Mouse (Mus musculus): Measurements from ENCODE around the gene Siva1. TPM values are rescaled to one million over a fixed set of nuclear protein-coding genes. Genes with fewer than 3 reads are reported as not detected.

Gene Siva1
- polyA plus RNA-seq (2017; shearing (Covaris generic)) = 10 to 100 TPM; 30.9 to 37.1 TPM

GRCm38 (mm10) chr12:112644180-112644854 lies at the start of gene Siva1:
TSS of gene Siva1 (plus strand) at chr12:112644679.
- ATAC-seq = peak; percentile 86

GRCm38 (mm10) chr12:112594989-112595388 lies 49.5 kb upstream of the Siva1 start:
- no peak for ATAC-seq

DNA sequence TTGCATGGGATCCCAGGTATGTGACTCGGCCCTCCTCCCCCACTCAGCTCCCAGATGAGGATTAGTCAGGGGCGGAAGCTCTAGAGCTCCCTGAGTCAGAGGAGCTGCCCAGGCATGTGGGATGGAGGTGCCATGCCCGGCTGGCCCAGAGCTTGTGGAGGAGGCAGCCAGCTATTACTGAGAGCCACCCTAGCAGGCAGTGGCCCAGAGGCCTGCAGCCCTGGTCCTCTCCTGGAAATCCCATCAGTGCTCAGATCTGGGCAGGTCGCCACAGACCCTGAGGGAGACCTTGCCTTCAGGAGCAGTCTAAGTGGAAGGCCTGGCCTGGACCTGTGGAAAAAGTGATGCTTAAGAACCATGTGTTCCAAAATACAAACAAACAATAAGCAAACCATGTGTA lies 48.9 kb upstream of the Siva1 start:
- no peak for ATAC-seq

DNA sequence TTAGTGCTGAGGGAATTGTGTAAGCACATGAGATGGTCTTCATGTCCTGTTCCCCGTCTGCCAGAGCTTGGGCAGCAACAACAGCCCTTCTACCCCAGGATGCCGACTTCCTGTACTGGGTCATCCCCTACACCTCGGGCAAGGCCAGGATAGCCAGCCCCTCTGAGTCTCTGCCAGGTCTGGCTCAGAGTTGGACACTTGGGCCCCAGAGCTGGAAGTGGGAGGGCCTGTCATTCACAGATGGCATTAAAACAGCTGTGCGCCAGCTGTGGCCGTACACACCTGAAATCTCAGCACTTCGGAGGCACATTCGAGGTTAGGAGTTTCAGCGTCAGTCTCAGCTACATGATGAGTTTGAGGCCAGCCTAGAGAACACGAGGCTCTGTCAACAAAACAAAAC lies 48.0 kb upstream of the Siva1 start:
- no peak for ATAC-seq

DNA sequence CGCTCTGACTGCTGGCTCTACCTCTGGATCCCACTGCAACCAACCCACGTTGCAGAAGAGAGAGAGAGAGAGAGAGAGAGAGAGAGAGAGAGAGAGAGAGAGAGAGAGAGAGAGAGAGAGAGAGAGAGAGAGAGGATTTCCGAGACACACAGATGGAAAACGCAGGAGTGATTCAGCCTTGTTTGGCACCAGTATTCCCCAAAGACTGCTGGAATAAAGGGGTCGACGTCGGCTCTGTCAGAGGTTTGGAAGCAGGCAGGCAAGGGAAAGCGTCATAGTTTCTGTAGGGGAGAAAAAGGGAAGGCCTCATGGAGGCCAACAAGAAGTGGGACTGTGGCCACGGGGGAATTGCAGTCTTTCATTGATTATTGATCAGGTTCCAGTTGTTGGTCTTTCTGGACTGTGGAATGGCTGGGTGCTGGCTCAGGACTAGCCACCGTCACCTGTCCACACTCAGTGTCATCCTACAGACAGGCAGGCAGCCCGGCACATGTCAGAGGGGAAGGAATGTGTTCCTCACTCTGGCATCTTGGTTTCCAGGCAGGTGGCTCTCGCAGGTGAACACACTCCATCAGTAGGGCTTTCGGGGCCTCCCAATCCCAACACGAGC lies 47.5 kb upstream of the Siva1 start:
- ATAC-seq = no peak

DNA sequence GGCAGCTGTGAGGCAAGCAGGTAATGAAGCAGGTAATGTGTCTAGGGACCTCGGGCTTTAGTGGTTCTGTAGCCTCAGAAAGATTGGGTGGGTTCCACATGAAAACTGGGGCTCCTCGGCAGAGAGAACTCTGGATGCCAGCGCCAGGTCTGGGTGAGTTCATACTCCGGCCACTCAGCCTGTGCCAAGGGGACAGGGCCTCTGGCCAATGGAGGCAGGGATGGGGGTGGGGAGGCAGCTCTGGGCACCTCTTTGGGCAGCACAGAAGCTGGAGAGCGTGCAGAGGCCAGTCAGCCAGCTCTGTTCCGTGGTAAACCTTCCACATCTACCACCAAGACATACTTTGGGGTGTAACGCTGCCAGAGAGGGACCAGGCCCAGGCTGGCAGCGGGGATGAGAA lies 46.9 kb upstream of the Siva1 start:
- no peak for ATAC-seq

- ATAC-seq = no peak
Observed at GRCm38 (mm10) chr12:112599198-112599597, 45.3 kb upstream of the Siva1 start.

DNA sequence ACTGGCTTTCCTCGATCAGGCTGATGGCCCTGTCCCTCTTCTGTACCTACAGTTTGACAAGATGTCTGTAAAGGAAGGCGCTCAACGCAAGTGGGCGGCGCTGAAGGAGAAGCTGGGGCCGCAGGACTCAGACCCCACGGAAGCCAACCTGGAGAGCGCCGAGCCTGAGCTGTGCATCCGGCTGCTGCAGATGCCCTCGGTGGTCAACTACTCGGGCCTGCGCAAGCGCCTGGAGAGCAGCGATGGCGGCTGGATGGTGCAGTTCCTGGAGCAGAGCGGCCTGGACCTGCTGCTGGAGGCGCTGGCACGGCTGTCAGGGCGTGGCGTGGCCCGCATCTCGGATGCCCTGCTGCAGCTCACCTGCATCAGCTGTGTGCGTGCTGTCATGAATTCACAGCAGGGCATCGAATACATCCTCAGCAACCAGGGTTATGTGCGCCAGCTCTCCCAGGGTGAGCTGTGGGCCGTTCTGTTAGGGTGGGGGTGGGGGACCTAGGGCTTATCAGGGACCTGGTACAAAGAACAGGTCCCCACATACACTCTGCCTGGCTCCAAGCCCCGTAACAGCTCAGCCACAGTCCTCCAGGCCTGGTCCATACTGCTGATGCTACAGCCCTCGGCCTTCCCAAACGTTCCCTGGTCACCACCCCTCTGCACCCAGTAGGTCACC lies 44.4 kb upstream of the Siva1 start:
- ATAC-seq = no peak

DNA sequence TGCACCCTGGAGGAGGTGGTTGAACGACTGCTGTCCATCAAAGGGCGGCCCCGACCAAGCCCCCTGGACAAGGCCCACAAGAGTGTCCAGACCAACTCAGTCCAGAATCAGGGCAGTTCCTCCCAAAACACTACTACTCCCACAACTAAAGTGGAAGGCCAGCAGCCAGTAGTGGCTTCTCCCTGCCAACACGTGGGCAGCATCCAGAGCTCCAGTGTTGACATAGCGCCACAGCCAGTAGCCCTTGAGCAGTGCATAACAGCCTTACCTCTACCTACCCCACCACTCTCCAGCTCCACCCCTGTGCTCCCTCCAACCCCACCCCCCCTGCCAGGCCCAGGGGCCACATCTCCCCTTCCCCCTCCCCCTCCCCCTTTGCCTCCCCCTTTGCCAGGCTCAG lies 40.5 kb upstream of the Siva1 start:
- ATAC-seq = no peak

GRCm38 (mm10) chr12:112604709-112605649 lies 39.5 kb upstream of the Siva1 start:
- no peak for ATAC-seq

DNA sequence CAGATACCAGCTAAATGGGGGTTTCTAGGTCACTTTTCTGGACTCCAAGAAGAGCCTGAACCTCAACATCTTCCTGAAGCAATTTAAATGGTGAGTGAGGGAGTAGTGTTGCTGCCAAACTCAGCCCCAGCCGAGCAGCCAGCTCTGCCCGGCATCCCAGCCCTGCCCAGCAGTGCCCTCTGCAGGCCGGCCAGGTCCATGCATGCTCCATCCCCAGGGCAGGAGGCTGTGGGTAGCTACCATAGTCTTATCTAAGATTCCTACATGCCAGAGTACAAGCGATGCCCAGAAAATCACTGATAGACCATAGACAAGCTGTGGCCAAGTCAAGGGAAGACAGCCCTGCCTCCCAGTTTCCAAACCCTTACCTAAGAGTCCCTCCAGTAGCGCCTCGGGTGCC lies 38.7 kb upstream of the Siva1 start:
- ATAC-seq = peak; percentile 89

- no peak for ATAC-seq
Observed at GRCm38 (mm10) chr12:112606998-112607397, 37.5 kb upstream of the Siva1 start.

DNA sequence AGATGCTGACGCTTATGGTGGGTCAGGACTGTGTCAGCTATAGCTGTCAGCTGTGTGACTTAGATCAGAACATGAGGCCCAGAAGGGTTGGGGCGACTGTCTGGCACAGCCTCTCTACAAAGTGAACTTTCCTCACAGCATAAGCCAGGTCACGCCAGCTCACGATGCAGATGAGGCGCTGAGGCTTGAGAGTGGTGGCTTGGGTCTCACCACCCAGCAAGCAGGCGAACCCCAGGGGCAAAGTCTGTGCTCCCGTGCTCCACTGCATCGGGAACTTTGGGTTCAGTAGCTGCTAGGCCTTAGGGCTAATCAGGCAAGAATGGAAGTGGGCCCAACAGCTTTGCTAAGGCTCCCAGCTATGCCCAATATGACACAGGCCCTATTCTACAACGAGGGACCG lies 35.4 kb upstream of the Siva1 start:
- ATAC-seq = no peak

- no peak for ATAC-seq
Observed at GRCm38 (mm10) chr12:112616668-112617067, 27.8 kb upstream of the Siva1 start.

DNA sequence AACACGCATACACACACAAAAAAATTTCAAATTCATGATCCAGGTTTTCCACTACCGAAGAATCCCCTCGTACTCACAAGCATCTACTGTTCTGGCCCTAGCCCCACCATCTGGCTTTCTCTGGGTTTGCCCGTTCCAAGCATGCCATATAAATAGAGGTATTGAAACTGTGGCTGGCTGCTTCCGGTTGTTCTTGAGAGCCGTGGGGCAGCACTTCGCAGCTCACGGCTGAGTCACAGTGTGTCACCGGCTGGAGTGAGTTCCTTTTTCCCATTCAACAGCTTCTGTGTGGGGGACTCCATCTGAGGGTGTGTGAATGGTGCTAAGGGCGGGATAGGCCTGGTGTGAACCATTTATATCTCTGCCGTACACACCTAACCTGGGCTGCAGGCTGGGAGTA lies 27.3 kb upstream of the Siva1 start:
- peak; percentile 44 for ATAC-seq

- ATAC-seq = peak; percentile 61
Observed at GRCm38 (mm10) chr12:112617898-112618380, 26.5 kb upstream of the Siva1 start.

GRCm38 (mm10) chr12:112618981-112619685 lies 25.3 kb upstream of the Siva1 start:
- ATAC-seq = peak; percentile 63

DNA sequence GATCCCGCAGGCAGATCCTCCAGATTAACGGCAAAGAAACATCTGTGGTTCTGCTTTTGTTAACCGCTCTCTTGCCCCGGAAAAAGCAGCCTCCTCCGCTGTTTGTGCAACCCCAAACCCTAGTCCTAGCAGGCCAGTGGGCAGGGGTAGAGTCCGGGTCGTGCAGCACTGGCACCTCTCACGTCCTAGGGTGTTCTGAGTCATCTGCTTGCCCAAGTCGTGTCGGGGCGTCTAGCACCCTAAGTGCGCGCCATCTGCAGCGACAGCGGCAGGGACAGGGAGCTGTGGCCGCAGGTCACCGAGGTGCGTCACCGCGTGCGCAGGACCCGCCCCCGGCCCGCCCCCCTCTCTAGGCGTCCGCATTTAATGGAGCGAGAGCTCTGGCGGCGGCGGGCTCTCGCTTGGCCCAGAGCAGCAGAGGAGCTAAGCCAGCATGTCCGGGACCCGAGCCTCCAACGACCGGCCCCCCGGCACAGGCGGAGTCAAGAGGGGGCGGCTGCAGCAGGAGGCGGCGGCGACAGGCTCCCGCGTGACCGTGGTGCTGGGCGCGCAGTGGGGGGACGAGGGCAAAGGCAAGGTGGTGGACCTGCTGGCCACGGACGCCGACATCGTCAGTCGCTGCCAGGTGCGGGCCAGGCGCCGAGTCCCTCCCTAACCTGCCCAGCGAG lies 24.7 kb upstream of the Siva1 start, which contains the start of gene Adssl1:
TSS of gene Adssl1 (plus strand) at position 360 of the 668 bp plus-strand sequence.
- ATAC-seq = peak; percentile 36

DNA sequence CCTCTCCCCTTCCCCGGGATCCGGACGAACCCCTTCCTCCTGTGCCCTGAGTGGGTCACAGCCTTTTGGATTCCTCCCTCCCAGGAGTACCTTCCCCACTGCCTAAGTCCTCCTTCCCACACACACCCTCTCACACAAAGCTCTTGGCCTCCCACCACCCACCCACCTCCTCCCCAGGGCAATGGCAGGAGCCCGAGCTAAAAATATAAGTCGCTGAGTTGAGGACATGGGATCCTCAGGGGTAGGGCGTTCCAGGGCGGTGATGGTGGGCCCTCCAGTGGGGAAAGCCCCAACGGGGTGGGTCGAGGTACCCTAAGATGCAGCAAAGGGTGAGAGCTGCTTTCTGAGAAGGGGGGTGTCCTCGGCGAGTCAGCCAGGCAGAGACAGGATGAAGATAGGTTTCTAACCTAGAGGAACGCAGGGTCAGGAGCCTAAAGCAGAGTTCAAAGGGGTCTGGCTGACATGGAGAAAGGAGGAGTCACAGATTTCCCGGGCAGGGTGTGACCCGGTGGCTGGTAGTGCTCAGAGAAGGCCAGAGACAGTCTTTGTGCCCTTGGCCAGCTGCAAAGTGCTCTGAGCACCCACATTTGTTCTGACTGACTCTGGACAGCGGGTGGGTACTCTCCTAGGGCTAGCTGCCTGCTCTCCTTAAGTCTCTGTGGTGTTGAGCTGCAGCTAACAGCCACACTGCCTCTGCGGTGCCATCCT lies 24.0 kb upstream of the Siva1 start:
- ATAC-seq = peak; percentile 12

- no peak for ATAC-seq
Observed at GRCm38 (mm10) chr12:112621900-112622299, 22.6 kb upstream of the Siva1 start.

DNA sequence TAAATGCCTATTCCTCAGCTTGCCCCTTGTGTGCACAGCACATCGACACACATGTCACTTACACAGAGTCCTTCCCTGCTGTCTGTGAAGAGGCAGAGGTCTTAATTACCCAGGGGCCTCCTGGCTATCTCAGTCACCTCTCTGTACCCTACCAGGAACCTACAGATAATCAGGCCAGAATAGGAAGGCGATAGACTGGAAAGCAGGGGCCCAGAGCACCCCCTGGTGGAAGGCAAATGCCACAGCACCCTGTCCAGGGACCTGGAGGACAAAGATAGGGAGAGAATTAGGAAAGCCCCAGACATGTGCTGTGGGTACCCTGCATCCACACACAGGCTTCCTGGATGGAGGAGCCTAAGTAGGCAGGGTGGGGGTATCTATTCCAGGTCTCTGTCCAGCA lies 20.7 kb upstream of the Siva1 start:
- ATAC-seq = peak; percentile 43

All from CD4-positive, CD25-positive, alpha-beta regulatory T cell, adult 4 months (primary cell).